Mouse (Mus musculus) stomach, embryonic 14.5 days (tissue): ENCODE results near the gene Nexn. TPM values are rescaled to one million over a fixed set of nuclear protein-coding genes. Genes with fewer than 3 reads are reported as not detected.

ENCODE experiments used
- ATAC-seq: fragments of 200-750 bp; cut with Nextera tagmentation; 2 replicates; pipeline ENCODE4 v1.8.0; 2017; ENCODE audit warnings: low read depth, moderate TSS enrichment; ENCODE audit not compliant: insufficient number of reproducible peaks, insufficient read depth, low FRiP score
- H3K27ac ChIP-seq: fragments of 300-500 bp; sonication (generic); 2 replicates; pipeline ENCODE4 v1.5.1; 2014; ENCODE audit warnings: mild to moderate bottlenecking, low read length, moderate library complexity, mixed read lengths
- H3K27me3 ChIP-seq: fragments of 300-500 bp; sonication (generic); 2 replicates; pipeline ENCODE4 v1.6.1; 2014; ENCODE audit warnings: low read length, control low read depth, mixed read lengths; ENCODE audit not compliant: control insufficient read depth, insufficient read depth
- H3K36me3 ChIP-seq: fragments of 300-500 bp; sonication (generic); 2 replicates; pipeline ENCODE4 v1.6.1; 2014; ENCODE audit warnings: mild to moderate bottlenecking, control low read depth, low read length, moderate library complexity, mixed read lengths; ENCODE audit not compliant: control insufficient read depth, insufficient read depth
- H3K4me1 ChIP-seq: fragments of 300-500 bp; sonication (generic); 2 replicates; pipeline ENCODE4 v1.6.1; 2014; ENCODE audit warnings: low read length, control low read depth, mixed read lengths; ENCODE audit not compliant: control insufficient read depth, insufficient read depth
- H3K4me2 ChIP-seq: fragments of 300-500 bp; sonication (generic); replicated peaks from 2 replicates; pipeline ENCODE4 v1.6.1; 2014; ENCODE audit warnings: low read depth, low read length, control low read depth
- H3K4me3 ChIP-seq: fragments of 300-500 bp; sonication (generic); 2 replicates; pipeline ENCODE4 v1.5.1; 2014; ENCODE audit warnings: low read depth, low read length, control low read depth
- H3K9ac ChIP-seq: fragments of 300-500 bp; sonication (generic); replicated peaks from 2 replicates; pipeline ENCODE4 v1.6.1; 2014; ENCODE audit warnings: low read depth, mild to moderate bottlenecking, control low read depth, low read length, moderate library complexity, mixed read lengths
- H3K9me3 ChIP-seq: fragments of 300-500 bp; sonication (generic); 2 replicates; pipeline ENCODE4 v1.6.1; 2016; ENCODE audit warnings: low read depth, low read length, control low read depth; ENCODE audit not compliant: control insufficient read depth
- WGBS: fragments of 180-500 bp; shearing (Covaris S2); extraction: QIAGEN DNeasy Blood & Tissue Kit; methylation state at CpG from one replicate; pipeline ENCODE4 v1.1.7; 2014; 5-methylcytosine and 5-hydroxymethylcytosine counted together
- polyA plus RNA-seq: library from polyadenylated mRNA; unstranded; fragments of >200 nt; fragmentation: Nextera tagmentation; extraction: Ambion mirVana; gene quantifications from 2 replicates; pipeline ENCODE4 v1.2.1, GENCODE M21; 2014

Nexn gene
- polyA plus RNA-seq, 1 experiment from 2014 or later = 47.8 TPM

DNA sequence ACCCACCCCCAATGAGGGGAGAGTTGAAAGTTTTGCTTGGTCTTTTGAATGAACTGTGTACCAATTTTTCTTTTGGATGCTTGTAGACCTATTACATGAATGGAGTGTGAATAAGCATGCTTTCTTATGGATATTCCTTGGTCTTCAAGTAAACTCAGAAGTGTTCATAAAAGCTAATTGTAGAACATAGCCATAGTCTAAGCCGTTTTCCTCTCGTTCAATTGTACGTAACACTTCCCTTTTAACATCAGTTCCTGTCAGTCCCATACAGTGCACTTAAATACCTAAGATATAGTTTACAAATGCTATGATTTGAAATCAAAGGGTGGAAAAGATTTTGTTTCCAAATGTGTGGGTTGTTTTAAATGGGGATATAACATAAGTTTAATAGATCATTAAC is 52.7 kb downstream of the Nexn start:
- H3K9me3 ChIP-seq = no peaks in the 10 kb centered on the region
- peaks cover 25% of the 10 kb centered on the region for H3K36me3 ChIP-seq
- no peaks in the 10 kb centered on the region for H3K27me3 ChIP-seq
- peaks cover 14% of the 10 kb centered on the region for H3K4me1 ChIP-seq
- ATAC-seq = no peak
- no peak overlapping the region; the same call in 1 of the 2 replicates for H3K9ac ChIP-seq
- WGBS = 44% methylated on average over 3 of the region's 3 CpGs
- H3K4me2 ChIP-seq = peak overlapping the region; percentile 92
- H3K27ac ChIP-seq = no peak overlapping the region
- no peak overlapping the region for H3K4me3 ChIP-seq

GRCm38 (mm10) chr3:152211731-152212279 is 54.3 kb downstream of the Nexn start:
- H3K27ac ChIP-seq = no peak overlapping the region
- H3K27me3 ChIP-seq = no peaks in the 10 kb centered on the region
- peak overlapping the region; percentile 92 for H3K4me2 ChIP-seq
- H3K4me3 ChIP-seq = peak overlapping the region; percentile 88
- no peaks in the 10 kb centered on the region for H3K9me3 ChIP-seq
- H3K4me1 ChIP-seq = peaks cover 14% of the 10 kb centered on the region
- peaks cover 9% of the 10 kb centered on the region for H3K36me3 ChIP-seq
- H3K9ac ChIP-seq = peak overlapping the region; percentile 99
- WGBS = 4% methylated on average over 7 of the region's 7 CpGs
- no peak for ATAC-seq

- WGBS = 0% methylated on average over 40 of the region's 68 CpGs
- peak overlapping the region; percentile 92 for H3K4me2 ChIP-seq
- no peaks in the 10 kb centered on the region for H3K27me3 ChIP-seq
- H3K4me3 ChIP-seq = peak overlapping the region; percentile 88
- H3K9ac ChIP-seq = peak overlapping the region; percentile 99
- peak overlapping the region; percentile 100 for H3K27ac ChIP-seq
- H3K9me3 ChIP-seq = no peaks in the 10 kb centered on the region
- 0 out of 2 replicates have a peak, but pooled peaks cover 3% of the 10 kb centered on the region for H3K36me3 ChIP-seq
- H3K4me1 ChIP-seq = peaks cover 14% of the 10 kb centered on the region
- peak; percentile 50 for ATAC-seq
Observed at GRCm38 (mm10) chr3:152210728-152211391, 55.3 kb downstream of the Nexn start.

GRCm38 (mm10) chr3:152209967-152210634 is 56.0 kb downstream of the Nexn start, which contains the start of the genes Dnajb4 and Fubp1:
Dnajb4 (minus strand) TSS chr3:152210302.
Fubp1 (plus strand) TSS chr3:152210422.
- H3K27ac ChIP-seq = peak within 1 kb of the TSS; percentile 100
- no peaks in the 10 kb centered on the region for H3K27me3 ChIP-seq
- ATAC-seq = peak; percentile 96
- 0 out of 2 replicates have a peak, but pooled peaks cover 1% of the 10 kb centered on the region for H3K36me3 ChIP-seq
- H3K4me3 ChIP-seq = peak within 1 kb of the TSS; percentile 88
- H3K4me1 ChIP-seq = peaks cover 14% of the 10 kb centered on the region
- under 1% methylated on average over 84 of the region's 85 CpGs for WGBS
- H3K9me3 ChIP-seq = no peaks in the 10 kb centered on the region
- peak within 1 kb of the TSS; percentile 92 for H3K4me2 ChIP-seq
- H3K9ac ChIP-seq = peak within 1 kb of the TSS; percentile 99

DNA sequence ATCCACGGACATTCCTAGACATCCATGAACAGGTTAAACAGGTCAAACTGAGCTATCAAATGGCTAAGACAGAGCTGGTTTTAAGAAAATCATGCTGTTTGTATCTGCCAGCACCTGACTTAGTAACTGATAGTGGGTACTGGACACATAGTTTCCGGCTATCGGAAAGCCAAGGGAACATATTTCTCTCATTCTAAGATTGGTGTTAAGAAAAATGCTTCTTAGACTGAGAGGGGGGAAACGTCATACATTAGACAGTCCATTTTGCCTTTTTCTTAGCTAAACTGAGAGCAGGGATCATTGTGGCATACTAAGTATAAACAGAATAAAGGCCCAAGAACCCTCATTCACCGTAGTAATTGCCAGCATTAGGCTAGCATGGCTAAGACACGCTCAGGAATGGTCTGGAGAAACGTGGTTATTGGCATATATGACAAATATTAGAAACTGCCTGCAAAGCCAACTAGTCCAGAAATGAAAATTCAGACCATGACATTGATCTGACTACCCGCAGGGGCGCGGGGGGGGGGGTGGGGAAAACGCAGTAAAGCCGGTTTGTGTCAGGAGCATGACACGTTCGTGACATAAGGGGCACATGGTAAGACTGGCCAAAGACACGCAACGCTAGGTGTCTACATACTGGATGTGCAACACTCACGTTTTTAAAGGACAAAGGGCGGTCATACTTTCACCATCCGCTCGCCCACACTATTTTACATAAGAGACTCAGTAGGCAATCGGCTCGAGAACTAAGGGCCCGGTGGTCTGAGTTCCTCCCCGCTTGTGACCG is 56.8 kb downstream of the Nexn start:
- H3K4me3 ChIP-seq = peak overlapping the region; percentile 88
- no peaks in the 10 kb centered on the region for H3K36me3 ChIP-seq
- ATAC-seq = peak; percentile 3
- H3K27me3 ChIP-seq = no peaks in the 10 kb centered on the region
- peaks cover 14% of the 10 kb centered on the region for H3K4me1 ChIP-seq
- H3K27ac ChIP-seq = peak overlapping the region; percentile 100
- no peaks in the 10 kb centered on the region for H3K9me3 ChIP-seq
- peak overlapping the region; percentile 67 for H3K4me2 ChIP-seq
- 3% methylated on average over 25 of the region's 25 CpGs for WGBS
- H3K9ac ChIP-seq = peak overlapping the region; percentile 99

DNA sequence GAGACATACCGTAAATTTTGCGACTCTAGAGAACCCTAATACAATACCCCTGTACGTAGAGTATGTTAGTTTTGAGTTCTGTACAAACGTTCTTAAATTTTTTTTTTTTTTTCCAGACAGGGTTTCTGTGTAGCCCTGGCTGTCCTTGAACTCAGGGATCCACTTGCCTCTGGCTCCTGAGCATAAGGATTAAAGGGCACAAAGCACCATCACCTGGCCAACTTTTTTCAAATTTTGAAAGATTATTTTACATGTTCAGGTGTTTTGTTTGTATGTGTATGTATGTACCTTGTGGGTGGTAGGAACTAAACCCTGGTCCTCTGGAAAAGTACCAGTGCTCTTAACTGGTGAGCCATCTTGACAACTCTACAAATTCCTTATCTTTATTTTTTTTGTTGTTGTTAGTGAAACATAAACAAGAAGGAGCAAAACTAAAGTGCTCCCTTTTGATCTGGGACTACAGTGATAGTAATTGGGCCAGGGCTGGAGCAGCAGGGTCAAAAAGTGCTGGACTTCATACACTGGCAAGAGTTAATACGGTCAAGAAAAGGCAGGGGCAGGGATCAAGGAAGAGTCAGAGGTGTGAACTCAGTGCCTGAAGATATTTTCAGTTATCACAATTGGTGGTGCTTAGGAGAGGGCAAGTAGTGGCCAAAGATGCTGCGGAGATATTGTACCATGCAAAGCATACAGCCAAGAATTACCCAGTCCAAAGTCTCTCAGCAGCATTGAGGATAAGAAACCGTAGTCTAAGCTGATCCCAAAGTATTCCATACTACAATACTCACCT is 57.9 kb downstream of the Nexn start:
- WGBS = 82% methylated on average over 7 of the region's 7 CpGs
- no peaks in the 10 kb centered on the region for H3K9me3 ChIP-seq
- H3K4me1 ChIP-seq = peaks cover 11% of the 10 kb centered on the region
- H3K4me3 ChIP-seq = no peak overlapping the region
- no peak overlapping the region for H3K9ac ChIP-seq
- H3K27me3 ChIP-seq = no peaks in the 10 kb centered on the region
- no peaks in the 10 kb centered on the region for H3K36me3 ChIP-seq
- ATAC-seq = no peak
- H3K27ac ChIP-seq = no peak overlapping the region
- peak overlapping the region; percentile 67 for H3K4me2 ChIP-seq

- H3K36me3 ChIP-seq = no peaks in the 10 kb centered on the region
- no peaks in the 10 kb centered on the region for H3K9me3 ChIP-seq
- H3K9ac ChIP-seq = no peak overlapping the region
- H3K4me3 ChIP-seq = no peak overlapping the region
- no peaks in the 10 kb centered on the region for H3K27me3 ChIP-seq
- 94% methylated on average over 4 of the region's 4 CpGs for WGBS
- H3K4me1 ChIP-seq = peaks cover 2% of the 10 kb centered on the region; the same call in 1 of the 2 replicates
- ATAC-seq = no peak
- no peak overlapping the region for H3K4me2 ChIP-seq
- no peak overlapping the region for H3K27ac ChIP-seq
Observed at GRCm38 (mm10) chr3:152207156-152207555, 59.0 kb downstream of the Nexn start.
